Mouse (Mus musculus): ENCODE measurements around the gene Vmn1r55. TPM values are rescaled to one million over a fixed set of nuclear protein-coding genes. Genes with fewer than 3 reads are reported as not detected.
"Not testable (repeated sequence)": the region's sequence is repeated elsewhere in the genome, so short reads cannot be mapped to it uniquely, and the experiment has no call there.

The Vmn1r55 gene
- polyA plus RNA-seq (2014; fragmentation: Nextera tagmentation; extraction: Ambion mirVana) = not detected in 2 replicates

- not testable (repeated sequence) for H3K4me3 ChIP-seq (ENCODE audit: low read depth, low read length); H3K4me2 ChIP-seq; H3K4me1 ChIP-seq (ENCODE audit: control insufficient read depth, insufficient read depth, low read length); H3K9me3 ChIP-seq (replicated peaks; ENCODE audit: control insufficient read depth, low read length); H3K36me3 ChIP-seq (ENCODE audit: control insufficient read depth, insufficient read depth, low read length); H3K27me3 ChIP-seq (ENCODE audit: control insufficient read depth, insufficient read depth, low read length); H3K27ac ChIP-seq (ENCODE audit: low read depth, low read length); ATAC-seq (replicated peaks; ENCODE audit: insufficient number of reproducible peaks, low FRiP score, low TSS enrichment); H3K9ac ChIP-seq (ENCODE audit: low read depth, low read length)
Measured at GRCm38 (mm10) chr7:5149570-5149969, at the start of gene Vmn1r55. TSS of gene Vmn1r55 (minus strand) at chr7:5149670.

DNA sequence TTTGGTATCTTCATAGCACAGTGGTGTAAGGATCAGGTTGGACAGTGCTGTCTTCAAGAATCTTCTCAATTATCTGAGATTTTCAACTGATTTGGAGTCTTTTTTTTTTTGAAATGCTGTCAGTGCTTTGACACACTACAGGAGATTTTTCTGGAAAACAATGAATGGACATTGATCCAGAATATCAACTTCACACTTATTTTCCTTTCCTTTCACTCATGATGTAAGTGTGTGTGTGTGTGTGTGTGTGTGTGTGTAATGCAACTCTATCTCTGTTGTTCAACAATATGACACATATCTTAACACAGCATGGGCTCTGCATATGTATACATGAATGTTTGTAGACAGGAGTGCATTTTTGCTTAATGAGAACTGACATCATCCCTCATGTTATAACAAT is 47.2 kb upstream of the Vmn1r55 start, which contains the start of gene Vmn1r56:
Vmn1r56 (minus strand) TSS at position 101 of the 400 bp plus-strand sequence.
- H3K27ac ChIP-seq (ENCODE audit: low read depth, low read length); ATAC-seq (replicated peaks; ENCODE audit: insufficient number of reproducible peaks, low FRiP score, low TSS enrichment); H3K27me3 ChIP-seq (ENCODE audit: control insufficient read depth, insufficient read depth, low read length); H3K9me3 ChIP-seq (replicated peaks; ENCODE audit: control insufficient read depth, low read length); H3K4me3 ChIP-seq (ENCODE audit: low read depth, low read length); H3K4me1 ChIP-seq (ENCODE audit: control insufficient read depth, insufficient read depth, low read length); H3K9ac ChIP-seq (ENCODE audit: low read depth, low read length); H3K4me2 ChIP-seq; H3K36me3 ChIP-seq (ENCODE audit: control insufficient read depth, insufficient read depth, low read length): not testable (repeated sequence)

- no peaks in the 10 kb centered on the region for H3K9me3 ChIP-seq (replicated peaks; ENCODE audit: control insufficient read depth, low read length)
- H3K9ac ChIP-seq (ENCODE audit: low read depth, low read length) = peak within 1 kb of the TSS; percentile 70; the same call in 1 of the 2 replicates
- peak within 1 kb of the TSS; percentile 74 for H3K4me2 ChIP-seq
- no peaks in the 10 kb centered on the region for H3K36me3 ChIP-seq (ENCODE audit: control insufficient read depth, insufficient read depth, low read length)
- H3K4me1 ChIP-seq (ENCODE audit: control insufficient read depth, insufficient read depth, low read length) = no peaks in the 10 kb centered on the region
- ATAC-seq (replicated peaks; ENCODE audit: insufficient number of reproducible peaks, low FRiP score, low TSS enrichment) = peak; percentile 55
- H3K27ac ChIP-seq (ENCODE audit: low read depth, low read length) = no peak within 1 kb of the TSS
- WGBS (ENCODE audit: insufficient replicate concordance) = 16% methylated on average over 40 of the region's 42 CpGs
- peak within 1 kb of the TSS; percentile 37 for H3K4me3 ChIP-seq (ENCODE audit: low read depth, low read length)
- no peaks in the 10 kb centered on the region for H3K27me3 ChIP-seq (ENCODE audit: control insufficient read depth, insufficient read depth, low read length)
Measured at GRCm38 (mm10) chr7:5125549-5126406, 23.7 kb downstream of the Vmn1r55 start, which contains the start of gene Rasl2-9. TSS of gene Rasl2-9 (minus strand) at chr7:5125950.

GRCm38 (mm10) chr7:5125078-5125477 is 24.4 kb downstream of the Vmn1r55 start:
- Histone ChIP-seq H3K9ac (ENCODE audit: low read depth, low read length) (no peak overlapping the region), H3K4me2 (peak overlapping the region; percentile 74), H3K27ac (ENCODE audit: low read depth, low read length) (no peak overlapping the region), H3K36me3 (ENCODE audit: control insufficient read depth, insufficient read depth, low read length) (no peaks in the 10 kb centered on the region), H3K4me3 (ENCODE audit: low read depth, low read length) (no peak overlapping the region), H3K27me3 (ENCODE audit: control insufficient read depth, insufficient read depth, low read length) (no peaks in the 10 kb centered on the region), H3K4me1 (ENCODE audit: control insufficient read depth, insufficient read depth, low read length) (no peaks in the 10 kb centered on the region), H3K9me3 (replicated peaks; ENCODE audit: control insufficient read depth, low read length) (no peaks in the 10 kb centered on the region)
- 73% methylated on average over 8 of the region's 8 CpGs for WGBS (ENCODE audit: insufficient replicate concordance)
- ATAC-seq (replicated peaks; ENCODE audit: insufficient number of reproducible peaks, low FRiP score, low TSS enrichment) = no peak

GRCm38 (mm10) chr7:5116850-5117249 is 32.6 kb downstream of the Vmn1r55 start, which contains the start of gene Rfpl4:
TSS of gene Rfpl4 (minus strand) at chr7:5116950.
- 83% methylated on average over 3 of the region's 3 CpGs for WGBS (ENCODE audit: insufficient replicate concordance)

DNA sequence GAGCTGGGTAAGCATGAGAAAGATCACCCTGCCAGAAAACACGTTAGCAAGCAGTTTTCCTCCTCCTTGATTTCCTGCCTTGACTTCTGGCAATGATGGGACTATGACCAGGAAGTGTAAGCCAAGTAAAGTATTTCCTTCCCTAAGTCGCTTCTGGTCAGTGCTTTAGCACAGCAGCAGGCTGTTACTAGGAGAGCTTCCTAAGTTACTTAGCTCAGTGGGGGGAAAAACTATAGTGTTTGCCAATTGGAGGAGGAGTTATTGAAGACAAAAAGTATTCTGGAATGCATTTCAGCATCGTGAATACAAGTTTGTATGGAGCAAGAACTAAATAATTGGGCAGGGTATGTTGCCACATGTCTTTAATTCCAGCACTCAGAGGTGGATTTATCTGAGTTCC is 36.8 kb downstream of the Vmn1r55 start:
- H3K4me1 ChIP-seq (ENCODE audit: control insufficient read depth, insufficient read depth, low read length) = no peaks in the 10 kb centered on the region
- no peak overlapping the region for H3K27ac ChIP-seq (ENCODE audit: low read depth, low read length)
- no peaks in the 10 kb centered on the region for H3K27me3 ChIP-seq (ENCODE audit: control insufficient read depth, insufficient read depth, low read length)
- H3K36me3 ChIP-seq (ENCODE audit: control insufficient read depth, insufficient read depth, low read length) = no peaks in the 10 kb centered on the region
- H3K9me3 ChIP-seq (replicated peaks; ENCODE audit: control insufficient read depth, low read length) = no peaks in the 10 kb centered on the region
- 37% methylated on average over 3 of the region's 3 CpGs for WGBS (ENCODE audit: insufficient replicate concordance)
- H3K9ac ChIP-seq (ENCODE audit: low read depth, low read length) = no peak overlapping the region
- H3K4me2 ChIP-seq = no peak overlapping the region
- ATAC-seq (replicated peaks; ENCODE audit: insufficient number of reproducible peaks, low FRiP score, low TSS enrichment) = no peak
- no peak overlapping the region for H3K4me3 ChIP-seq (ENCODE audit: low read depth, low read length)

More at GRCm38 (mm10) chr7:5116850-5117249, 32.6 kb downstream of the Vmn1r55 start, which contains the start of gene Rfpl4:
- Histone ChIP-seq H3K36me3 (ENCODE audit: control insufficient read depth, insufficient read depth, low read length) (no peaks in the 10 kb centered on the region), H3K27ac (ENCODE audit: low read depth, low read length) (no peak within 1 kb of the TSS), H3K9ac (ENCODE audit: low read depth, low read length) (no peak within 1 kb of the TSS), H3K4me1 (ENCODE audit: control insufficient read depth, insufficient read depth, low read length) (no peaks in the 10 kb centered on the region), H3K4me3 (ENCODE audit: low read depth, low read length) (no peak within 1 kb of the TSS), H3K27me3 (ENCODE audit: control insufficient read depth, insufficient read depth, low read length) (no peaks in the 10 kb centered on the region), H3K9me3 (replicated peaks; ENCODE audit: control insufficient read depth, low read length) (no peaks in the 10 kb centered on the region), H3K4me2 (no peak within 1 kb of the TSS)
- no peak for ATAC-seq (replicated peaks; ENCODE audit: insufficient number of reproducible peaks, low FRiP score, low TSS enrichment)

DNA sequence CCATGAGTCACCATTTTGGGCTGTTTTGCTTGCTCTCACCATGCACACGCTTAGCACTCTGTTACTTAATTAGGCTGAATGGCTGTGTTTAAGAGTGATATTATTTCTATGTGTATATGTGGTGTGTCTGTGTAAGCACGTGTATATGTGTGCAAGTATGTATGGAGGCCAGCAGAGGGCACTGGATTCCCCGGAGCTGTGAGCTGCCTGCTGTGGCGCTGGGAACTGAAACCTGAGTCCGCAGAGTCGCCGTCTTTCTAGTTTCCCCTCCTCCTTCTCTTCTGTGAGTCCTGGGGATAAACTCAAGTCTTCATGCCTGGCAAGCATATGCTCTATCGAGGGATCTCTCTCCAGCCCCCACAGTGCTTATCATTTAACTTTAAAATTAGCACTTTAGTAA is 40.2 kb downstream of the Vmn1r55 start:
- Histone ChIP-seq H3K4me1 (ENCODE audit: control insufficient read depth, insufficient read depth, low read length) (no peaks in the 10 kb centered on the region), H3K9me3 (replicated peaks; ENCODE audit: control insufficient read depth, low read length) (no peaks in the 10 kb centered on the region), H3K4me2 (no peak overlapping the region), H3K9ac (ENCODE audit: low read depth, low read length) (no peak overlapping the region), H3K4me3 (ENCODE audit: low read depth, low read length) (no peak overlapping the region), H3K27me3 (ENCODE audit: control insufficient read depth, insufficient read depth, low read length) (no peaks in the 10 kb centered on the region), H3K36me3 (ENCODE audit: control insufficient read depth, insufficient read depth, low read length) (no peaks in the 10 kb centered on the region), H3K27ac (ENCODE audit: low read depth, low read length) (no peak overlapping the region)
- 78% methylated on average over 8 of the region's 8 CpGs for WGBS (ENCODE audit: insufficient replicate concordance)
- ATAC-seq (replicated peaks; ENCODE audit: insufficient number of reproducible peaks, low FRiP score, low TSS enrichment) = no peak

DNA sequence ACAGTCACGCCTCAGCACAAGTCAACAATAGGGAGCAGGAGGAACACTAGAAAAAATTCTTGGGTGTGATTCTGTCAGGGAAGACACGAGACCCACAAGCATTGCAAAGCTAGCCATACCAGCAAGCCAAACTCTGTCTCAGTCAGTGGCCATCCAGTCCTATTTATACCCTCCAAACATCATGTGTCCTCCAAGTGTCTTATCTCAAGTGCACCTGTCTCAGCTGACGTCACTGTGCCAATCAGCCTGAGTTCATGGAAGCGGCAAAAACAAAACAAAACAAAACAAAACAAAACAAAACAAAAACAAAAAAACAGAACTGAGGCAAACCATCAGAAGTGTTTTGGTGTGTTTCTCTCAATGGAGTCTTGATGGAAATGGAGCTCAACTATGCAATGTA is 41.2 kb downstream of the Vmn1r55 start:
- Histone ChIP-seq H3K9ac (ENCODE audit: low read depth, low read length) (no peak overlapping the region), H3K4me2 (no peak overlapping the region), H3K27ac (ENCODE audit: low read depth, low read length) (no peak overlapping the region), H3K36me3 (ENCODE audit: control insufficient read depth, insufficient read depth, low read length) (no peaks in the 10 kb centered on the region), H3K4me3 (ENCODE audit: low read depth, low read length) (no peak overlapping the region), H3K4me1 (ENCODE audit: control insufficient read depth, insufficient read depth, low read length) (no peaks in the 10 kb centered on the region), H3K9me3 (replicated peaks; ENCODE audit: control insufficient read depth, low read length) (no peaks in the 10 kb centered on the region), H3K27me3 (ENCODE audit: control insufficient read depth, insufficient read depth, low read length) (no peaks in the 10 kb centered on the region)
- no peak for ATAC-seq (replicated peaks; ENCODE audit: insufficient number of reproducible peaks, low FRiP score, low TSS enrichment)
- WGBS (ENCODE audit: insufficient replicate concordance) = 58% methylated on average over 4 of the region's 4 CpGs

DNA sequence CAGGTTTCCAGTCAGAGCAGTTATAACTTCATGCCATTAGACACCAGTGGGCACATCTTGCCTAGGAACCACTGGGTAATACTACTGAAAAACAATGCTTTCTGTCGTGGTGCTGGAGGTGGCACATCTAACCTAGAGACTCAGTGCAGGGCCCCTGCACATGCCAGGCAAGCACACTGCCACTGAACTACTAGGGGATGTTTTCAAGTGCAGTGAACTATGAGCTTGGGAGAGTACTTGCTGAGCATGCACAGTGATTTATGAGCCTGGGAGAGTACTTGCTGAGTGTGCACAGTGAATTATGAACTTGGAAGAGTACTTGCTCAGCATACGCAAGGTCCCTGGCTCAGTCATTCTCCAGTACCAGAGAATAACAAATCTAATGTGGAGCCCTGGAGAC is 46.9 kb downstream of the Vmn1r55 start:
- H3K9ac ChIP-seq (ENCODE audit: low read depth, low read length) = no peak overlapping the region
- H3K4me1 ChIP-seq (ENCODE audit: control insufficient read depth, insufficient read depth, low read length) = no peaks in the 10 kb centered on the region
- no peak overlapping the region for H3K4me3 ChIP-seq (ENCODE audit: low read depth, low read length)
- H3K4me2 ChIP-seq = no peak overlapping the region
- 91% methylated on average over 2 of the region's 2 CpGs for WGBS (ENCODE audit: insufficient replicate concordance)
- no peaks in the 10 kb centered on the region for H3K9me3 ChIP-seq (replicated peaks; ENCODE audit: control insufficient read depth, low read length)
- no peak overlapping the region for H3K27ac ChIP-seq (ENCODE audit: low read depth, low read length)
- no peak for ATAC-seq (replicated peaks; ENCODE audit: insufficient number of reproducible peaks, low FRiP score, low TSS enrichment)
- H3K27me3 ChIP-seq (ENCODE audit: control insufficient read depth, insufficient read depth, low read length) = no peaks in the 10 kb centered on the region
- peaks cover 8% of the 10 kb centered on the region; the same call in 1 of the 2 replicates for H3K36me3 ChIP-seq (ENCODE audit: control insufficient read depth, insufficient read depth, low read length)

All from heart, embryonic 11.5 days (tissue).